15 mouse cellular contexts compared by ENCODE assay signal in the genomic region with DNA sequence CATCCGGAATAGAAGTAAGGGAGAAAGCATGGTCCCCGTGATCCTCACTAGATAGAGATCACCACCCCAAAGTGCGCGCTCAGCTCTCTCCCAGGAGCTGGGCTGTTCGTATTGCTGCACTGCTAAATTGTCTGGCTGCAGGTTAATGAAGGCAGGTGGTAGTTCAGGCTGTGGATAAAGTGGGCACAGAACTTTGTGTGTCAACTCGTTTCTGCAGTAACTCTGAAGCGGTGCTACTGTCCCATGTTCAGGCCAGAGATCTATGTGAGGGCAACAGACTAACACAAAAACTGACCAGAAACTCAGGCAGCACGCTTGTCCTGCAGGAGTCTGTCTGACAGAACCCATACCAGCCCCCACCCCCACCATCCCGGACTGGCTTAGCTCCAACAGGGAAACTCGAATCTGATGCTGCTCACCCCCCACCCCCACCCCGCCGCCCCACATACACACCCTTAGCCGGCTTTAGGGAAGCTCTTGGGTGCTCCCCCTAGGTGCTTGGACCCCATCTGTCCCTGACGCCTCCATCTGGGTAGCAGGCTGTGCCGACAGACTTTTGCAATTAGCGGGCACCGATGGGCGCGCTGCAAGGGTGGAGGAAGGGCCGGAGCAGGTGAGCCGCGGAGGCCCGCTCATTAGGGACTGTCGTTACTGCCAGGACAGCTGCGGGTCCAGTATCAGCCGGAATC. TPM values are rescaled to one million over a fixed set of nuclear protein-coding genes. Genes with fewer than 3 reads are reported as not detected.
A peak's percentile ranks its signal among the peaks of the same experiment; 100 is the strongest.
DNase-seq lines count a peak whose midpoint lies in the region; ATAC-seq and TF ChIP-seq lines count a peak whose summit lies in the region.
"Had no signal": no experiment of that assay in that cellular context is flagged by ENCODE, and none has a peak within 500 bp of the region (broad histone marks: within the 10 kb centered on the region; RNA-seq: fewer than 3 reads in every experiment).

No protein-coding gene starts in this region.

- 3% methylated on average over 26 of the region's 26 CpGs for WGBS in neural tube, embryonic 15.5 days
- WGBS in hindbrain, embryonic 10.5 days = 3% methylated on average over 26 of the region's 26 CpGs
- WGBS in midbrain, embryonic 10.5 days = 2% methylated on average over 26 of the region's 26 CpGs
- WGBS in cerebellum, adult 2 months = 6% methylated on average over 26 of the region's 26 CpGs

- DNase-seq in neural tube, embryonic 10.5 days (ENCODE audit: extremely low spot score, low spot score) = peak; percentile 42
- DNase-seq in hindbrain, embryonic 10.5 days (ENCODE audit: low spot score) = peak; percentile 38
- DNase-seq in midbrain, embryonic 10.5 days (ENCODE audit: low spot score) = peak; percentile 40
- no peak for DNase-seq in lung, adult 18-20 months
- no peak for DNase-seq in lung, postnatal 14 days
- DNase-seq in cerebellum, adult 2 months = no peak
- DNase-seq in layer of hippocampus, adult 11-12 months (ENCODE audit: low spot score) = no peak
- DNase-seq: heart, adult 11 months; lung, postnatal 4 days; right cerebral cortex, postnatal 14 days; thymus, postnatal 4 days had no signal

- no peak for TF ChIP-seq CTCF in cerebellum, adult 2 months (IDR thresholded peaks at IDR 0.05; ENCODE audit: borderline replicate concordance, insufficient read depth, low read depth, low read length)

- H3K27me3 ChIP-seq in neural tube, embryonic 15.5 days (replicated peaks) = peaks cover 94% of the 10 kb centered on the region
- H3K27me3 ChIP-seq in hindbrain, embryonic 10.5 days (ENCODE audit: insufficient read depth, poor library complexity, severe bottlenecking) = peaks cover 100% of the 10 kb centered on the region
- H3K27me3 ChIP-seq in midbrain, embryonic 10.5 days (ENCODE audit: low read depth, poor library complexity, severe bottlenecking) = peaks cover 100% of the 10 kb centered on the region
- H3K27me3 ChIP-seq in cerebellum, adult 2 months (ENCODE audit: control insufficient read depth, insufficient read depth, low read length) = peaks cover 3% of the 10 kb centered on the region; the same call in 1 of the 2 replicates

- H3K36me3 ChIP-seq in neural tube, embryonic 15.5 days = no peaks in the 10 kb centered on the region
- H3K36me3 ChIP-seq in hindbrain, embryonic 10.5 days = no peaks in the 10 kb centered on the region
- H3K36me3 ChIP-seq in midbrain, embryonic 10.5 days = no peaks in the 10 kb centered on the region
- H3K36me3 ChIP-seq: liver, embryonic 12.5 days had no signal

- no peak for ATAC-seq in neural tube, embryonic 15.5 days (ENCODE audit: low FRiP score)
- ATAC-seq: liver, embryonic 12.5 days had no signal

- H3K4me3 ChIP-seq in neural tube, embryonic 15.5 days (replicated peaks) = no peak overlapping the region
- no peak overlapping the region for H3K4me3 ChIP-seq in hindbrain, embryonic 10.5 days
- no peak overlapping the region; the same call in 1 of the 2 replicates for H3K4me3 ChIP-seq in midbrain, embryonic 10.5 days
- no peak overlapping the region for H3K4me3 ChIP-seq in cerebellum, adult 2 months (replicated peaks; ENCODE audit: insufficient read depth, low read depth, low read length)
- H3K4me3 ChIP-seq: liver, embryonic 12.5 days had no signal

- H3K4me1 ChIP-seq in neural tube, embryonic 15.5 days = peaks cover 9% of the 10 kb centered on the region
- H3K4me1 ChIP-seq in hindbrain, embryonic 10.5 days (replicated peaks) = peaks cover 25% of the 10 kb centered on the region
- peaks cover 40% of the 10 kb centered on the region for H3K4me1 ChIP-seq in midbrain, embryonic 10.5 days
- no peaks in the 10 kb centered on the region for H3K4me1 ChIP-seq in cerebellum, adult 2 months (ENCODE audit: control insufficient read depth, insufficient read depth, low read length)
- H3K4me1 ChIP-seq: liver, embryonic 12.5 days had no signal

- no peak for TF ChIP-seq POLR2A in cerebellum, adult 2 months (IDR thresholded peaks at IDR 0.05; ENCODE audit: borderline replicate concordance, insufficient read depth, low read length)

- no peak overlapping the region; the same call in 1 of the 2 replicates for H3K4me2 ChIP-seq in neural tube, embryonic 15.5 days
- H3K4me2 ChIP-seq: liver, embryonic 12.5 days had no signal

- H3K27ac ChIP-seq in neural tube, embryonic 15.5 days (replicated peaks) = no peak overlapping the region
- no peak overlapping the region for H3K27ac ChIP-seq in hindbrain, embryonic 10.5 days
- no peak overlapping the region for H3K27ac ChIP-seq in midbrain, embryonic 10.5 days (replicated peaks)
- no peak overlapping the region for H3K27ac ChIP-seq in cerebellum, adult 2 months (ENCODE audit: insufficient read depth, low read length)
- H3K27ac ChIP-seq: kidney, postnatal 0 days; liver, embryonic 12.5 days had no signal

- H3K9me3 ChIP-seq in neural tube, embryonic 15.5 days (replicated peaks) = no peaks in the 10 kb centered on the region
- no peaks in the 10 kb centered on the region for H3K9me3 ChIP-seq in hindbrain, embryonic 10.5 days
- no peaks in the 10 kb centered on the region for H3K9me3 ChIP-seq in midbrain, embryonic 10.5 days (replicated peaks)
- H3K9me3 ChIP-seq: liver, embryonic 12.5 days had no signal

- H3K9ac ChIP-seq in neural tube, embryonic 15.5 days (replicated peaks) = no peak overlapping the region
- H3K9ac ChIP-seq: liver, embryonic 12.5 days had no signal

RNA-seq across cellular contexts. Expression of a gene that starts 6.7 kb away (rescaled TPM):
- polyA plus RNA-seq in neural tube, embryonic 15.5 days (2015; fragmentation: Nextera tagmentation; extraction: Ambion mirVana) = 8.5 and 9.9 TPM in 2 replicates
- polyA plus RNA-seq in hindbrain, embryonic 10.5 days (2016; fragmentation: Nextera tagmentation; extraction: Ambion mirVana) = 1.4 and 1.9 TPM in 2 replicates
- polyA plus RNA-seq in midbrain, embryonic 10.5 days (2016; fragmentation: Nextera tagmentation; extraction: Ambion mirVana) = 7.4 and 7.6 TPM in 2 replicates
- 29.6 and 34.8 TPM in 2 replicates for polyA plus RNA-seq in cerebellum, adult 2 months (2012; rRNA removed)
- polyA plus RNA-seq: C2C12; kidney, postnatal 0 days; liver, embryonic 12.5 days had no signal

RNA-seq across cellular contexts. Expression of a gene that starts 37.6 kb away (rescaled TPM):
- 77.3 and 86.7 TPM in 2 replicates for polyA plus RNA-seq in neural tube, embryonic 15.5 days (2015; fragmentation: Nextera tagmentation; extraction: Ambion mirVana)
- polyA plus RNA-seq in hindbrain, embryonic 10.5 days (2016; fragmentation: Nextera tagmentation; extraction: Ambion mirVana) = 1.4 and 1.5 TPM in 2 replicates
- 8.8 and 9.7 TPM in 2 replicates for polyA plus RNA-seq in midbrain, embryonic 10.5 days (2016; fragmentation: Nextera tagmentation; extraction: Ambion mirVana)
- polyA plus RNA-seq in cerebellum, adult 2 months (2012; rRNA removed) = 191 and 233 TPM in 2 replicates
- polyA plus RNA-seq: C2C12; liver, embryonic 12.5 days had no signal

Comparison
In these comparisons a context has a peak if more than half of its experiments do, and no peak if none do; other contexts are left out.
1. DNase-seq: peak in neural tube, embryonic 10.5 days (single experiment), hindbrain, embryonic 10.5 days (single experiment) and midbrain, embryonic 10.5 days (single experiment); none in lung, adult 18-20 months (0 of 2), lung, postnatal 14 days (single experiment), cerebellum, adult 2 months (0 of 2) and layer of hippocampus, adult 11-12 months (single experiment).